ENCODE assay signal across 9 mouse cellular contexts in the genomic region with DNA sequence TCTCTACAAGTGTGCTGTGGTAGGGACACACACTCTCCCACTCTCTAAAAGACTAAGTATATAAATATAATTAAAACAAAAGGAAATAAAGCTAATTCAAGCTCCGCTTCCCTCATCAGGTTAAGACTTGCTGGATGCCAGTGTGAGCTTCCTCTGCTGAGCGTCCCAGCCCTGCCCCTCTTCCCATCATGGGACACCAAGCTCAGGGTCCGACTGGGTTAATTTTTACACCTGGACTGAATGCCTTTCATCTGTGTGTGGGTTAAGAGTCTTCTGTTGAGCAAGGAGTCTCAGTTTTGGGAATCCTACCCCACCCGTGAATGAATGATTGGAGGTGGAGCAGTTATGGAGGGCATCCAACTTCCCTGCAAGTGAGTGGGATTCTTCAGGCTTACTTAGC. TPM values are rescaled to one million over a fixed set of nuclear protein-coding genes. Genes with fewer than 3 reads are reported as not detected.
DNase-seq lines count a peak whose midpoint lies in the region; ATAC-seq lines count a peak whose summit lies in the region.
"Had no signal": no experiment of that assay in that cellular context is flagged by ENCODE, and none has a peak within 500 bp of the region (broad histone marks: within the 10 kb centered on the region; RNA-seq: fewer than 3 reads in every experiment).

No protein-coding gene starts in this region.

- peak overlapping the region; percentile 67 for H3K9ac ChIP-seq in heart, embryonic 11.5 days (ENCODE audit: low read depth, low read length)
- no peak overlapping the region for H3K9ac ChIP-seq in forebrain, embryonic 12.5 days
- no peak overlapping the region for H3K9ac ChIP-seq in kidney, embryonic 15.5 days
- H3K9ac ChIP-seq in midbrain, embryonic 15.5 days: peak overlapping the region; percentile 36; the same call in 1 of the 2 replicates

- peaks cover 49% of the 10 kb centered on the region for H3K4me1 ChIP-seq in heart, embryonic 11.5 days (ENCODE audit: control insufficient read depth, insufficient read depth, low read length)
- H3K4me1 ChIP-seq in forebrain, embryonic 12.5 days: peaks cover 41% of the 10 kb centered on the region
- H3K4me1 ChIP-seq in kidney, embryonic 15.5 days: peaks cover 59% of the 10 kb centered on the region
- H3K4me1 ChIP-seq in midbrain, embryonic 15.5 days: peaks cover 13% of the 10 kb centered on the region

- H3K4me3 ChIP-seq in heart, embryonic 11.5 days (ENCODE audit: low read depth, low read length): peak overlapping the region; percentile 39; the same call in 1 of the 2 replicates
- peak overlapping the region; percentile 35; the same call in 1 of the 2 replicates for H3K4me3 ChIP-seq in forebrain, embryonic 12.5 days (replicated peaks)
- peak overlapping the region; percentile 33; the same call in 1 of the 2 replicates for H3K4me3 ChIP-seq in kidney, embryonic 15.5 days (replicated peaks)
- H3K4me3 ChIP-seq in midbrain, embryonic 15.5 days: peak overlapping the region; percentile 32

- H3K27ac ChIP-seq in heart, embryonic 11.5 days (ENCODE audit: low read depth, low read length): peak overlapping the region; percentile 90
- H3K27ac ChIP-seq in forebrain, embryonic 12.5 days: peak overlapping the region; percentile 71; the same call in 1 of the 2 replicates
- H3K27ac ChIP-seq in kidney, embryonic 15.5 days: peak overlapping the region; percentile 77
- peak overlapping the region; percentile 68 for H3K27ac ChIP-seq in midbrain, embryonic 15.5 days

- H3K36me3 ChIP-seq in heart, embryonic 11.5 days (ENCODE audit: control insufficient read depth, insufficient read depth, low read length): no peaks in the 10 kb centered on the region
- no peaks in the 10 kb centered on the region for H3K36me3 ChIP-seq in forebrain, embryonic 12.5 days (replicated peaks)
- no peaks in the 10 kb centered on the region for H3K36me3 ChIP-seq in kidney, embryonic 15.5 days
- no peaks in the 10 kb centered on the region for H3K36me3 ChIP-seq in midbrain, embryonic 15.5 days (replicated peaks)

- no peak for ATAC-seq in heart, embryonic 11.5 days (replicated peaks; ENCODE audit: insufficient number of reproducible peaks, low FRiP score, low TSS enrichment)
- ATAC-seq in forebrain, embryonic 12.5 days (ENCODE audit: low FRiP score): no peak
- no peak for ATAC-seq in kidney, embryonic 15.5 days (replicated peaks; ENCODE audit: low FRiP score)
- ATAC-seq in midbrain, embryonic 15.5 days (replicated peaks): no peak

- peak overlapping the region; percentile 79 for H3K4me2 ChIP-seq in heart, embryonic 11.5 days
- H3K4me2 ChIP-seq in forebrain, embryonic 12.5 days: peak overlapping the region; percentile 58
- H3K4me2 ChIP-seq in kidney, embryonic 15.5 days: peak overlapping the region; percentile 59
- peak overlapping the region; percentile 67 for H3K4me2 ChIP-seq in midbrain, embryonic 15.5 days

- H3K9me3 ChIP-seq in heart, embryonic 11.5 days (replicated peaks; ENCODE audit: control insufficient read depth, low read length): no peaks in the 10 kb centered on the region
- no peaks in the 10 kb centered on the region for H3K9me3 ChIP-seq in forebrain, embryonic 12.5 days
- no peaks in the 10 kb centered on the region for H3K9me3 ChIP-seq in kidney, embryonic 15.5 days (replicated peaks)
- H3K9me3 ChIP-seq in midbrain, embryonic 15.5 days: no peaks in the 10 kb centered on the region

- no peak for DNase-seq in heart, postnatal 14 days
- no peak for DNase-seq in MN1 (ENCODE audit: low spot score)
- DNase-seq in layer of hippocampus, adult 8-10 months (ENCODE audit: low spot score in 2 of 2): no peak
- no peak for DNase-seq in left cerebral cortex, adult 11 months (ENCODE audit: low spot score)

- intact Hi-C loops in heart, postnatal 14 days (cut with DNase I): no loop called here

- 73% methylated on average over 4 of the region's 4 CpGs for WGBS in heart, embryonic 11.5 days (ENCODE audit: insufficient replicate concordance)
- WGBS in forebrain, embryonic 12.5 days: 66% methylated on average over 4 of the region's 4 CpGs
- WGBS in kidney, embryonic 15.5 days: 61% methylated on average over 4 of the region's 4 CpGs
- WGBS in midbrain, embryonic 15.5 days: 69% methylated on average over 4 of the region's 4 CpGs

- H3K27me3 ChIP-seq in heart, embryonic 11.5 days (ENCODE audit: control insufficient read depth, insufficient read depth, low read length): no peaks in the 10 kb centered on the region
- peaks cover 50% of the 10 kb centered on the region for H3K27me3 ChIP-seq in forebrain, embryonic 12.5 days
- H3K27me3 ChIP-seq in kidney, embryonic 15.5 days: peaks cover 14% of the 10 kb centered on the region
- peaks cover 5% of the 10 kb centered on the region; the same call in 1 of the 2 replicates for H3K27me3 ChIP-seq in midbrain, embryonic 15.5 days (replicated peaks)

RNA-seq across cellular contexts. Expression of a gene that starts 35.6 kb away (rescaled TPM):
- polyA plus RNA-seq in heart, embryonic 11.5 days (2014; fragmentation: Nextera tagmentation; extraction: Ambion mirVana): not detected in 2 replicates
- total RNA-seq in heart, postnatal 14 days (2021): not detected
- polyA plus RNA-seq in forebrain, embryonic 12.5 days (2016; fragmentation: Nextera tagmentation; extraction: Ambion mirVana): not detected in 2 replicates
- polyA plus RNA-seq in kidney, embryonic 15.5 days (2015; fragmentation: Nextera tagmentation; extraction: Ambion mirVana): not detected in 2 replicates
- not detected in 2 replicates for polyA plus RNA-seq in midbrain, embryonic 15.5 days (2015; fragmentation: Nextera tagmentation; extraction: Ambion mirVana)
- not detected for total RNA-seq in layer of hippocampus, adult 8-10 months (2022)
- total RNA-seq: monocyte, adult 5-6 weeks had no signal

Comparison
In these comparisons a context has a peak if more than half of its experiments do, and no peak if none do; other contexts are left out.
1. H3K9ac ChIP-seq: peak in heart, embryonic 11.5 days (single experiment) and midbrain, embryonic 15.5 days (single experiment); none in forebrain, embryonic 12.5 days (single experiment) and kidney, embryonic 15.5 days (single experiment).
2. Peak in every context shown above with its lines, with median percentiles within 50 percentile points of each other: H3K27ac ChIP-seq, H3K4me2 ChIP-seq and H3K4me3 ChIP-seq.